Mouse (Mus musculus): ENCODE data around the gene Osbpl3. TPM values are rescaled to one million over a fixed set of nuclear protein-coding genes. Genes with fewer than 3 reads are reported as not detected.

The Osbpl3 gene
- polyA plus RNA-seq, 1 experiment from 2014 or later: 19.7 TPM

DNA sequence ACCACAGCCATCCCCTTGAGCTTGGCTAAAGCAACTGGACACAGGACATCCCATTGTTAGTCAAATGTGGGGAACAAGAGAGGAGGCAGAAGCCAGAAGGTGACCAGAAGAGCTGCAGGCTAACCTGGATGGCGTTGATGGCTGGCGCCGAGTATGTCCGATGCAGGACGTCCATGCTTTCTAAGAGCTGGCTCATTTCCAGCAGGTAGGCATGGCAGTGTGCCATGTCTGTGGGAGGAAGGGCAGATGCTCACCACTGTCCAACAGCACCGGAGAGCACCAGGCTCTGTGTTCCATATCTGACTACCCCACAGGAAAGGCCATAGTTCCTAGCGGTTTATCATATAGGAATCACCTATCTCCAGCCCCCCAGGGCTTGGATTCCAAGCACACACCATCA lies 109.8 kb downstream of the Osbpl3 start:
- Histone ChIP-seq H3K9me3 (replicated peaks; ENCODE audit: control insufficient read depth, low read length) (no peaks in the 10 kb centered on the region), H3K4me2 (ENCODE audit: low read depth, low read length) (no peak overlapping the region), H3K4me1 (ENCODE audit: control insufficient read depth, insufficient read depth, low read length) (no peaks in the 10 kb centered on the region), H3K4me3 (ENCODE audit: low read length) (no peak overlapping the region), H3K27ac (ENCODE audit: low read length) (no peak overlapping the region), H3K36me3 (ENCODE audit: control insufficient read depth, insufficient read depth) (peaks cover 18% of the 10 kb centered on the region), H3K9ac (ENCODE audit: low read length) (no peak overlapping the region), H3K27me3 (ENCODE audit: control insufficient read depth, insufficient read depth, low read length) (no peaks in the 10 kb centered on the region)
- no peak for ATAC-seq (replicated peaks; ENCODE audit: extremely low read depth, insufficient read depth, low FRiP score)
- WGBS: 78% methylated on average over 7 of the region's 7 CpGs

GRCm38 (mm10) chr6:50340226-50340906 lies 115.6 kb downstream of the Osbpl3 start:
- peaks cover 19% of the 10 kb centered on the region for H3K4me1 ChIP-seq (ENCODE audit: control insufficient read depth, insufficient read depth, low read length)
- H3K27ac ChIP-seq (ENCODE audit: low read length): no peak overlapping the region
- H3K4me3 ChIP-seq (ENCODE audit: low read length): no peak overlapping the region
- H3K27me3 ChIP-seq (ENCODE audit: control insufficient read depth, insufficient read depth, low read length): no peaks in the 10 kb centered on the region
- 92% methylated on average over 5 of the region's 5 CpGs for WGBS
- H3K9ac ChIP-seq (ENCODE audit: low read length): no peak overlapping the region
- no peak for ATAC-seq (replicated peaks; ENCODE audit: extremely low read depth, insufficient read depth, low FRiP score)
- no peak overlapping the region for H3K4me2 ChIP-seq (ENCODE audit: low read depth, low read length)
- H3K9me3 ChIP-seq (replicated peaks; ENCODE audit: control insufficient read depth, low read length): no peaks in the 10 kb centered on the region
- peaks cover 12% of the 10 kb centered on the region for H3K36me3 ChIP-seq (ENCODE audit: control insufficient read depth, insufficient read depth)

- peaks cover 24% of the 10 kb centered on the region for H3K4me1 ChIP-seq (ENCODE audit: control insufficient read depth, insufficient read depth, low read length)
- peak overlapping the region; percentile 18 for H3K9ac ChIP-seq (ENCODE audit: low read length)
- H3K9me3 ChIP-seq (replicated peaks; ENCODE audit: control insufficient read depth, low read length): no peaks in the 10 kb centered on the region
- peak overlapping the region; percentile 78 for H3K27ac ChIP-seq (ENCODE audit: low read length)
- no peak overlapping the region; the same call in 1 of the 2 replicates for H3K4me2 ChIP-seq (ENCODE audit: low read depth, low read length)
- peaks cover 8% of the 10 kb centered on the region for H3K36me3 ChIP-seq (ENCODE audit: control insufficient read depth, insufficient read depth)
- 0 out of 2 replicates have a peak, but pooled peaks have one; percentile 35 for ATAC-seq (replicated peaks; ENCODE audit: extremely low read depth, insufficient read depth, low FRiP score)
- no peaks in the 10 kb centered on the region for H3K27me3 ChIP-seq (ENCODE audit: control insufficient read depth, insufficient read depth, low read length)
- no peak overlapping the region for H3K4me3 ChIP-seq (ENCODE audit: low read length)
- 35% methylated on average over 6 of the region's 6 CpGs for WGBS
Measured at GRCm38 (mm10) chr6:50337431-50337830, 118.6 kb downstream of the Osbpl3 start.

- H3K27ac ChIP-seq (ENCODE audit: low read length): peak overlapping the region; percentile 78
- WGBS: 77% methylated on average over 2 of the region's 2 CpGs
Measured at GRCm38 (mm10) chr6:50336376-50336775, 119.6 kb downstream of the Osbpl3 start.

GRCm38 (mm10) chr6:50334846-50335821 lies 120.9 kb downstream of the Osbpl3 start:
- Histone ChIP-seq H3K9ac (ENCODE audit: low read length) (no peak overlapping the region), H3K4me3 (ENCODE audit: low read length) (no peak overlapping the region), H3K9me3 (replicated peaks; ENCODE audit: control insufficient read depth, low read length) (no peaks in the 10 kb centered on the region), H3K27me3 (ENCODE audit: control insufficient read depth, insufficient read depth, low read length) (no peaks in the 10 kb centered on the region), H3K4me2 (ENCODE audit: low read depth, low read length) (no peak overlapping the region), H3K27ac (ENCODE audit: low read length) (peak overlapping the region; percentile 79), H3K36me3 (ENCODE audit: control insufficient read depth, insufficient read depth) (no peaks in the 10 kb centered on the region), H3K4me1 (ENCODE audit: control insufficient read depth, insufficient read depth, low read length) (peaks cover 24% of the 10 kb centered on the region)
- peak; percentile 85 for ATAC-seq (replicated peaks; ENCODE audit: extremely low read depth, insufficient read depth, low FRiP score)
- 73% methylated on average over 15 of the region's 15 CpGs for WGBS

More at GRCm38 (mm10) chr6:50336376-50336775, 119.6 kb downstream of the Osbpl3 start:
- Histone ChIP-seq H3K36me3 (ENCODE audit: control insufficient read depth, insufficient read depth) (peaks cover 1% of the 10 kb centered on the region), H3K4me2 (ENCODE audit: low read depth, low read length) (no peak overlapping the region), H3K4me1 (ENCODE audit: control insufficient read depth, insufficient read depth, low read length) (peaks cover 24% of the 10 kb centered on the region), H3K4me3 (ENCODE audit: low read length) (no peak overlapping the region), H3K27me3 (ENCODE audit: control insufficient read depth, insufficient read depth, low read length) (no peaks in the 10 kb centered on the region), H3K9ac (ENCODE audit: low read length) (no peak overlapping the region), H3K9me3 (replicated peaks; ENCODE audit: control insufficient read depth, low read length) (no peaks in the 10 kb centered on the region)
- no peak for ATAC-seq (replicated peaks; ENCODE audit: extremely low read depth, insufficient read depth, low FRiP score)

GRCm38 (mm10) chr6:50333346-50333745 lies 122.7 kb downstream of the Osbpl3 start:
- H3K4me1 ChIP-seq (ENCODE audit: control insufficient read depth, insufficient read depth, low read length): peaks cover 34% of the 10 kb centered on the region
- no peak overlapping the region for H3K9ac ChIP-seq (ENCODE audit: low read length)
- H3K36me3 ChIP-seq (ENCODE audit: control insufficient read depth, insufficient read depth): no peaks in the 10 kb centered on the region
- 77% methylated on average over 6 of the region's 6 CpGs for WGBS
- H3K27ac ChIP-seq (ENCODE audit: low read length): no peak overlapping the region
- no peaks in the 10 kb centered on the region for H3K27me3 ChIP-seq (ENCODE audit: control insufficient read depth, insufficient read depth, low read length)
- no peaks in the 10 kb centered on the region for H3K9me3 ChIP-seq (replicated peaks; ENCODE audit: control insufficient read depth, low read length)
- no peak overlapping the region for H3K4me3 ChIP-seq (ENCODE audit: low read length)
- no peak for ATAC-seq (replicated peaks; ENCODE audit: extremely low read depth, insufficient read depth, low FRiP score)
- H3K4me2 ChIP-seq (ENCODE audit: low read depth, low read length): no peak overlapping the region

DNA sequence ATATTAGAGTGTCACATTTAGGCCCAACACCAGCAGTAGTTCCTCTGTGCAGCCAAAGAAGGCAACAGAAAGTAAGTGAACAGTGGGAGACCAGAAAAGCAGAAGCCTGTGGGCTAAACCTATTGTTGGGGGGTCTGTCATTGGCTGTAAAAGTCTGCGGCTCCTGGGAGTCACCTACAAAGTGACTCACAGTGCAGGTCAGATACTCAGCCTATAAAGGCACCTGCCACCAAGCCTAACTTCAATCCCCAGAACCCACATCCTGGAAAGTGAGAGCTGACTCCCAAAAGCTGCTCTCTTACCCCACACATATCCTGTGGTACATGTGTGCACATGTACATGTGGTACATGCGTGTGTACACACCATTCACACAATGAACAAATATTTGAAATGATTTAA lies 124.5 kb downstream of the Osbpl3 start:
- H3K36me3 ChIP-seq (ENCODE audit: control insufficient read depth, insufficient read depth): peaks cover 1% of the 10 kb centered on the region; the same call in 1 of the 2 replicates
- no peaks in the 10 kb centered on the region for H3K9me3 ChIP-seq (replicated peaks; ENCODE audit: control insufficient read depth, low read length)
- WGBS: 87% methylated on average over 2 of the region's 2 CpGs
- H3K27ac ChIP-seq (ENCODE audit: low read length): no peak overlapping the region
- H3K27me3 ChIP-seq (ENCODE audit: control insufficient read depth, insufficient read depth, low read length): no peaks in the 10 kb centered on the region
- ATAC-seq (replicated peaks; ENCODE audit: extremely low read depth, insufficient read depth, low FRiP score): no peak
- 0 out of 2 replicates have a peak overlapping the region, but pooled peaks have one; percentile 13 for H3K9ac ChIP-seq (ENCODE audit: low read length)
- no peak overlapping the region for H3K4me3 ChIP-seq (ENCODE audit: low read length)
- peaks cover 18% of the 10 kb centered on the region for H3K4me1 ChIP-seq (ENCODE audit: control insufficient read depth, insufficient read depth, low read length)
- no peak overlapping the region for H3K4me2 ChIP-seq (ENCODE audit: low read depth, low read length)

DNA sequence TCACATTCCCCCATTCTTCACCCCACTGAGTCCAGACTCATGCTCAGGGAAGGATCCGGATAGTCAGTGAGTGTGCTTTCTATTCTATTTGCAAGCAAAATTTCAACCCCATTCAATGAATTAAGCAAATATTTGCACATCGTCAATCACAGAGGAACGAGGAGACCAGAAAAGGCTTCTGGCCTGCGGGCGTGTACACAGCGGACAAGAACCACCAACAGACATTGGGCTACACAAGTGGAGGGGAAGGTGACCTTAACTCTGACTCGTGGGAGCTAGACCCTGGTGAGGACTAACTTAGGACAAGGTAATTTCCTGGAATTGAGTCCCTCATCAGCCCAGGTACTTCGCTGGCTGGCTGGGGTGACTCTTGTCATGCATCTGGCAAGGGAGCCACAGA lies 126.6 kb downstream of the Osbpl3 start:
- Histone ChIP-seq H3K27ac (ENCODE audit: low read length) (peak overlapping the region; percentile 46), H3K27me3 (ENCODE audit: control insufficient read depth, insufficient read depth, low read length) (no peaks in the 10 kb centered on the region), H3K9ac (ENCODE audit: low read length) (no peak overlapping the region), H3K4me3 (ENCODE audit: low read length) (no peak overlapping the region), H3K9me3 (replicated peaks; ENCODE audit: control insufficient read depth, low read length) (no peaks in the 10 kb centered on the region), H3K4me1 (ENCODE audit: control insufficient read depth, insufficient read depth, low read length) (peaks cover 22% of the 10 kb centered on the region), H3K4me2 (ENCODE audit: low read depth, low read length) (no peak overlapping the region), H3K36me3 (ENCODE audit: control insufficient read depth, insufficient read depth) (peaks cover 3% of the 10 kb centered on the region; the same call in 1 of the 2 replicates)
- ATAC-seq (replicated peaks; ENCODE audit: extremely low read depth, insufficient read depth, low FRiP score): no peak
- 79% methylated on average over 8 of the region's 8 CpGs for WGBS
